Mouse (Mus musculus) heart, embryonic 12.5 days (tissue): ENCODE measurements around the gene Tnfsf10. TPM values are rescaled to one million over a fixed set of nuclear protein-coding genes. Genes with fewer than 3 reads are reported as not detected.

ENCODE experiments used
- ATAC-seq: fragments of 200-750 bp; cut with Nextera tagmentation; 2 replicates; pipeline ENCODE4 v1.8.0; 2017; ENCODE audit warnings: moderate TSS enrichment, moderate library complexity; ENCODE audit not compliant: insufficient number of reproducible peaks, low FRiP score
- H3K27ac ChIP-seq: fragments of 300-500 bp; sonication (generic); 2 replicates; pipeline ENCODE4 v1.5.1; 2016; ENCODE audit warnings: mild to moderate bottlenecking, moderate library complexity; ENCODE audit not compliant: poor library complexity, severe bottlenecking
- H3K27me3 ChIP-seq: fragments of 300-500 bp; sonication (generic); replicated peaks from 2 replicates; pipeline ENCODE4 v1.6.1; 2016; ENCODE audit warnings: mild to moderate bottlenecking, moderate library complexity
- H3K36me3 ChIP-seq: fragments of 300-500 bp; sonication (generic); 2 replicates; pipeline ENCODE4 v1.6.1; 2016; ENCODE audit warnings: mild to moderate bottlenecking, moderate library complexity
- H3K4me1 ChIP-seq: fragments of 300-500 bp; sonication (generic); replicated peaks from 2 replicates; pipeline ENCODE4 v1.6.1; 2016; ENCODE audit warnings: mild to moderate bottlenecking
- H3K4me2 ChIP-seq: fragments of 300-500 bp; sonication (generic); 2 replicates; pipeline ENCODE4 v1.6.1; 2016; ENCODE audit warnings: mild to moderate bottlenecking, moderate library complexity
- H3K4me3 ChIP-seq: fragments of 300-500 bp; sonication (generic); 2 replicates; pipeline ENCODE4 v1.5.1; 2016; ENCODE audit warnings: mild to moderate bottlenecking
- H3K9ac ChIP-seq: fragments of 300-500 bp; sonication (generic); 2 replicates; pipeline ENCODE4 v1.6.1; 2016; ENCODE audit warnings: mild to moderate bottlenecking, moderate library complexity
- H3K9me3 ChIP-seq: fragments of 300-500 bp; sonication (generic); replicated peaks from 2 replicates; pipeline ENCODE4 v1.6.1; 2016; ENCODE audit warnings: mild to moderate bottlenecking, moderate library complexity
- WGBS: fragments of 180-500 bp; shearing (Covaris S2); methylation state at CpG from one replicate; pipeline ENCODE4 v1.1.7; 2016; 5-methylcytosine and 5-hydroxymethylcytosine counted together
- polyA plus RNA-seq: library from polyadenylated mRNA; unstranded; fragments of >200 nt; fragmentation: Nextera tagmentation; extraction: Ambion mirVana; gene quantifications from 2 replicates; pipeline ENCODE4 v1.2.1, GENCODE M21; 2016

Tnfsf10 gene
- polyA plus RNA-seq, 1 experiment from 2014 or later = not detected

- no peak overlapping the region for H3K4me3 ChIP-seq
- H3K27me3 ChIP-seq = no peaks in the 10 kb centered on the region; the same call in 1 of the 2 replicates
- no peaks in the 10 kb centered on the region for H3K9me3 ChIP-seq
- H3K4me2 ChIP-seq = no peak overlapping the region
- ATAC-seq = no peak
- no peaks in the 10 kb centered on the region for H3K4me1 ChIP-seq
- WGBS = 86% methylated on average over 7 of the region's 7 CpGs
- H3K27ac ChIP-seq = no peak overlapping the region
- no peaks in the 10 kb centered on the region for H3K36me3 ChIP-seq
- H3K9ac ChIP-seq = no peak overlapping the region
These were observed 5.9 kb upstream of the Tnfsf10 start for GRCm38 (mm10) chr3:27310973-27311372.

- Histone ChIP-seq H3K27ac (no peak overlapping the region), H3K4me2 (no peak overlapping the region), H3K4me3 (no peak overlapping the region), H3K36me3 (no peaks in the 10 kb centered on the region), H3K4me1 (no peaks in the 10 kb centered on the region), H3K9me3 (no peaks in the 10 kb centered on the region), H3K27me3 (no peaks in the 10 kb centered on the region; the same call in 1 of the 2 replicates), H3K9ac (no peak overlapping the region)
- WGBS = 83% methylated on average over 4 of the region's 4 CpGs
- no peak for ATAC-seq
These were observed 5.4 kb upstream of the Tnfsf10 start for GRCm38 (mm10) chr3:27311475-27311874.

GRCm38 (mm10) chr3:27314506-27315164 is 2.2 kb upstream of the Tnfsf10 start:
- Histone ChIP-seq H3K4me2 (no peak overlapping the region), H3K9ac (no peak overlapping the region), H3K27ac (no peak overlapping the region), H3K9me3 (no peaks in the 10 kb centered on the region), H3K4me1 (peaks cover 9% of the 10 kb centered on the region), H3K36me3 (no peaks in the 10 kb centered on the region), H3K4me3 (no peak overlapping the region), H3K27me3 (no peaks in the 10 kb centered on the region; the same call in 1 of the 2 replicates)
- no peak for ATAC-seq
- WGBS = 69% methylated on average over 2 of the region's 2 CpGs

GRCm38 (mm10) chr3:27317288-27318024 is 628 bp downstream of the Tnfsf10 start:
- H3K27ac ChIP-seq = no peak overlapping the region
- 55% methylated on average over 4 of the region's 4 CpGs for WGBS
- H3K9me3 ChIP-seq = no peaks in the 10 kb centered on the region
- no peak for ATAC-seq
- H3K27me3 ChIP-seq = no peaks in the 10 kb centered on the region; the same call in 1 of the 2 replicates
- H3K4me2 ChIP-seq = 0 out of 2 replicates have a peak overlapping the region, but pooled peaks have one; percentile 20
- H3K9ac ChIP-seq = no peak overlapping the region
- H3K4me3 ChIP-seq = no peak overlapping the region
- peaks cover 9% of the 10 kb centered on the region for H3K4me1 ChIP-seq
- H3K36me3 ChIP-seq = no peaks in the 10 kb centered on the region

GRCm38 (mm10) chr3:27319650-27320049 is 2.8 kb downstream of the Tnfsf10 start:
- Histone ChIP-seq H3K9ac (no peak overlapping the region), H3K4me3 (no peak overlapping the region), H3K36me3 (no peaks in the 10 kb centered on the region), H3K4me1 (peaks cover 9% of the 10 kb centered on the region), H3K27ac (no peak overlapping the region), H3K27me3 (no peaks in the 10 kb centered on the region; the same call in 1 of the 2 replicates), H3K9me3 (no peaks in the 10 kb centered on the region), H3K4me2 (no peak overlapping the region)
- ATAC-seq = no peak
- WGBS = 92% methylated on average over 1 of the region's 1 CpGs

- Histone ChIP-seq H3K9ac (no peak overlapping the region), H3K27me3 (no peaks in the 10 kb centered on the region), H3K4me3 (no peak overlapping the region), H3K4me2 (no peak overlapping the region), H3K4me1 (peaks cover 9% of the 10 kb centered on the region), H3K36me3 (no peaks in the 10 kb centered on the region), H3K9me3 (no peaks in the 10 kb centered on the region), H3K27ac (peak overlapping the region; percentile 12; the same call in 1 of the 2 replicates)
- WGBS = 56% methylated on average over 9 of the region's 9 CpGs
- peak; percentile 68 for ATAC-seq
These were observed 4.0 kb downstream of the Tnfsf10 start for GRCm38 (mm10) chr3:27320613-27321495.

- 74% methylated on average over 9 of the region's 9 CpGs for WGBS
- no peak overlapping the region for H3K4me3 ChIP-seq
These were observed 5.8 kb downstream of the Tnfsf10 start for GRCm38 (mm10) chr3:27322591-27322990.

GRCm38 (mm10) chr3:27323551-27323950 is 6.7 kb downstream of the Tnfsf10 start:
- H3K27ac ChIP-seq = no peak overlapping the region
- WGBS = 68% methylated on average over 5 of the region's 5 CpGs
- ATAC-seq = no peak

More at GRCm38 (mm10) chr3:27322591-27322990, 5.8 kb downstream of the Tnfsf10 start:
- no peak overlapping the region for H3K4me2 ChIP-seq
- no peak overlapping the region for H3K9ac ChIP-seq
- H3K9me3 ChIP-seq = no peaks in the 10 kb centered on the region
- no peaks in the 10 kb centered on the region for H3K27me3 ChIP-seq
- no peak for ATAC-seq
- no peaks in the 10 kb centered on the region for H3K4me1 ChIP-seq
- H3K36me3 ChIP-seq = no peaks in the 10 kb centered on the region
- no peak overlapping the region for H3K27ac ChIP-seq

GRCm38 (mm10) chr3:27326633-27327191 is 9.9 kb downstream of the Tnfsf10 start:
- H3K4me1 ChIP-seq = no peaks in the 10 kb centered on the region
- H3K27ac ChIP-seq = no peak overlapping the region
- H3K4me3 ChIP-seq = no peak overlapping the region
- H3K4me2 ChIP-seq = no peak overlapping the region
- H3K9ac ChIP-seq = no peak overlapping the region
- H3K27me3 ChIP-seq = no peaks in the 10 kb centered on the region
- no peak for ATAC-seq
- no peaks in the 10 kb centered on the region for H3K36me3 ChIP-seq
- no peaks in the 10 kb centered on the region for H3K9me3 ChIP-seq
- 65% methylated on average over 4 of the region's 4 CpGs for WGBS

More at GRCm38 (mm10) chr3:27323551-27323950, 6.7 kb downstream of the Tnfsf10 start:
- Histone ChIP-seq H3K9ac (no peak overlapping the region), H3K4me3 (no peak overlapping the region), H3K27me3 (no peaks in the 10 kb centered on the region), H3K9me3 (no peaks in the 10 kb centered on the region), H3K4me2 (no peak overlapping the region), H3K36me3 (no peaks in the 10 kb centered on the region), H3K4me1 (no peaks in the 10 kb centered on the region)

- WGBS = 81% methylated on average over 5 of the region's 5 CpGs
These were observed 13.9 kb downstream of the Tnfsf10 start for GRCm38 (mm10) chr3:27330706-27331105.

More at GRCm38 (mm10) chr3:27330706-27331105, 13.9 kb downstream of the Tnfsf10 start:
- H3K36me3 ChIP-seq = no peaks in the 10 kb centered on the region
- H3K4me2 ChIP-seq = no peak overlapping the region
- H3K9me3 ChIP-seq = no peaks in the 10 kb centered on the region
- no peak for ATAC-seq
- H3K9ac ChIP-seq = no peak overlapping the region
- no peak overlapping the region for H3K27ac ChIP-seq
- no peak overlapping the region for H3K4me3 ChIP-seq
- no peaks in the 10 kb centered on the region for H3K4me1 ChIP-seq
- H3K27me3 ChIP-seq = no peaks in the 10 kb centered on the region
